Mouse (Mus musculus) liver, postnatal 0 days (tissue): ENCODE measurements around the gene Fibp.

Source experiments
- CTCF ChIP-seq: sonication (generic); IDR thresholded peaks from 2 replicates; pipeline ENCODE4 v1.5.1; 2016; ENCODE audit warnings: antibody characterized with exemption, low read depth
- EP300 ChIP-seq: IDR thresholded peaks from 2 replicates; pipeline ENCODE4 v1.6.1; 2016; ENCODE audit warnings: antibody characterized with exemption, low read depth, mild to moderate bottlenecking

DNA sequence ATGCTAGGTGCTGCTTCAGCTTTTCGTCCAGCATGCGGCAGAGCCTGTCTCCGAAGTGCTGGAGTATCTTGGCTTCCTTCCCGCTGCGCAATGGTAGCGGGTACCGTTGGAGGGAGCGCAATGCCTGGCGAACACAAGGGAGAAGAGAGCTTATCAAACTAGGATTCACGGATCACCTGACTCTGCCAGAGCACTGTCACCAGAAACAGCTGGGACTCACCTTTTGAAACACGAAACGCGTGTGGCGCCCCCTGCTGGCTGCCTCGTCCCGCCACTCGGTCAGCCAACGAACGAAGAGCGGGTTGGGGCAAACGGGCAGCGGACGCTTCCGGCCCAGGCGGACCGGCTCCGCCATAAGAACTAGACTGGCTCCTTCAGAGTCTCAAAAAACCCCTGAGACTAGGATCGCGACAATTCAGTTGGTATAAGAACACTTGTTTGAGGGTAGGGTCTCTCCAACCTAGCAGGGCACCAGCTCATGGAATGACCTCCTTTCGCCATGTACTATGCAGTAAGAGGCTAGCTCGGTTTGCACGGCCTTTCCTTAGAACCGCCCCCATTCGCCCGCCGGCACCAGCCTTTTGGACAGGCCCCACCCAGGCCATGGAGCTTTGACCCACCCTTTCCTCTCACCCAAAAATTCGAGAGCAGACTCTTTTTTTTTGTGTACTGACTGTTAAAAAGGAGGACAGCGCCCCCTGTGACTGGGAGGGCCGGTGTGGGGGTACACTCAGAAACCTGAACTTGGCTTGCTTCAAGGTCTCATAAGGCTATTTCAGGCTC, 27.5 kb downstream of the Fibp start, which contains the start of gene Mus81:
- TF ChIP-seq CTCF (peak; percentile 96), EP300 (peak; percentile 65; the same call in 1 of the 2 replicates)
